Mouse (Mus musculus) embryo, embryonic 11.5 days (tissue): ENCODE measurements around the gene Lrrc27.

Experiments
- DNase-seq: peaks from one replicate; pipeline ENCODE4 v3.0.0-alpha.2; 2012; ENCODE audit warnings: low read depth, low spot score

Gene Lrrc27

DNA sequence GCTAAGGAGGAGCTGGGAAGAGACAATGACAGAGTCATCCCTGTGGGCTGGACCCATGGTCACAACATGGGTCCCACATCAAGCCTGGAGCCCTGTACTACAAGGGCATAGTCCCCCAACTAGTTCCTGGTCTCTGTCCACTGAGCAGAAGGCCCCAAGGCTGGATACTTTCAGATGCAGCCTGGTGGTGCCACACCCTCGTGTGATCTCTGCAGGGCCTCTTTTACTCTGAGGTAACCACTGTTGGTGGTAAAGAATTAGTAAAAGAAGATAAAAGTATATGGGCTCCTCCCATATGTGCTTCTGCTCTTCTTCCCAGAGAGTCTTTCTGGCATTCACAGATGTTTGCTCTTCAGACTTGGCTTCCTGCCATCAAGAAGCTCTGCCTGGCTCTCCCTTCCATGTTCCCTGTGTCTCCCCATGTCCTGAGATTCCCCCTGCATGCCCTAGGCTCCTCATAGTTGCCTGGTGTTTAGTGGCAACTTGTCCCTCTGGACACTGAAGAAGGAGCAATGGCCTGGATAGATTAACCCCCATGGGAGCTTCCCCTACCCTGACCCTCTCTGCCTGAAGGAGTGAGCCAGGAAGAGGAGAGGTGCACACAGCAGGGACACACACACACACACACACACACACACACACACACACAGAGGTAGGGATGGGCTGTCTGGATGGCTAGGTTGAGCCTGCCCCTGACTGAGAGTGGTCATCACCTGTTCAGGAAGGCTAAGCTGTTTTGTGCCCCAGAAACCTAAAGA is 60.0 kb downstream of the Lrrc27 start:
- DNase-seq, result no peak

DNA sequence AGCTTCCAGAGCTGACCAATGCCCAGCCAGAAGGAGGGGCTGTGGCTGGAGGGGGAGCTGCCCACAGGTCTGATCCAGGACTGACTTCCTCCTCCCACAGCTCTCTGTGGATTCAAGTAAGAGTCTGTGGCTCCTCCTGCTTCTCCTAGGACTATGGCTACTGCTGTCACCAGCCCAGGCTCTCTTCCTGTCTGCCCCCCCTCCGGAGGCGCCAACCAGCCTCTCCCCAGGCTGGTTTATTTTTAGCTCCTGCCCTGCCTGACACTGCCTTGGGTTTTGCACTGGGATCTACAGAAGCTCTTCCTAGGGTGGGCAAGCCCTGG is 60.6 kb downstream of the Lrrc27 start:
- no peak for DNase-seq

DNA sequence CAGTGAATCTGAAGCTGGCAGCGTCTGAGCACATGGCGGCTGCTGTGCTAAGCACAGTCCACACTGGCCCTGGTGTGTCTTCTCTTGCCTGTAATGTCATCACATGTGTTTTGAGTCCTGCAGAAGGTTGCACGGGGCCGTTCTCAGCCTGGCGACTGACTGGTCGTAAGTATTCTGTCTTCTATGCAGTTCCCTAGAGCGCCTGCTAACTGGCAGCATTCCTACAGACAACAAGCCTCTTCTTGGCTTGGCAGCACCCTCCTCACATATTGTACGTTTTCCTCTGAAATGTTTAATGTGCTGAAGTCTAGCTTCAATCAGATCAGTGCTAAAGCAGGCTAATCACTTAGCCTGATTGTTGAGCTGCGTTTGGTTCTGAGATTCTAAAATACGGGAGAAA is 62.8 kb downstream of the Lrrc27 start:
- DNase-seq, result no peak

- DNase-seq, result no peak
Observed at GRCm38 (mm10) chr7:139276150-139276549, 63.4 kb downstream of the Lrrc27 start.

DNA sequence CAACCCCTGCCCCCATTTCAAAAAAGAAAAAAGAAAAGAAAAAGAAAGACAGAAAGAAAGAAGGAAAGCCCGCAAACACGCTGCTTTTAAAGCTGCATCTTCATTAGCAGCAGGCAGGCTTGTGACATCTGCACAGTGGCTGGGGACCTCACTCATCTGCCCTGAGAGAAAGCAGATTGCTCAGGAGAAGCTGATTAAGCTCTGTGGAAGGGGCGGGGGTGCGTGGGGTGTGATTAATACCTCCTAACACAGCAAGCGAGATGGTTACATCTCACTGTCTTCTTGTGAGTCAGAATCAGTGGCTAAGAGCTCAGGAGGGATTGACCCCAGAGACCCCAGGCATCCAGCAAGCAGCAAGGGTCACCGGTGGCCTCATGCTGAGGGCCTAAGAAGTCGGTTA is 64.7 kb downstream of the Lrrc27 start:
- DNase-seq, result no peak

DNA sequence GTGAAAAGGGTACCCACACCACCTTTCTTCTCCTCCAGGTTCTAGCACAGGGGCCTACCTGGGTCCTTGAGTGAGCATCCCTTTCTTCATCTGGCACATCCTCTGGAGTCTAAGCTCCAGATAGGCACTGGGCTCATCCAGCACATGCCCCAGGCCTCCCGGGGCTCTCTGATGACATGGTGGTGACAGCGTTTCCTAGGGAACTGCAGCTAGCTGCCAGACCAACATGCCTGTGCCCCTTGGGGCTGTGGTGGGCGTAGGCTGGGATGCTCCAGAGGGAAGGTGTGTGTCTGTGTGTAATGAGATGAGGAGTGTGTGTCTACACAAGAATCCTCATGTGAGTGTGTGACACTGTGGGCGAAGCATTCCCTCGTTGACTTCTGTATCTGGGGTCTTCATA is 66.8 kb downstream of the Lrrc27 start:
- no peak for DNase-seq

- DNase-seq, result no peak
Observed at GRCm38 (mm10) chr7:139280044-139280443, 67.3 kb downstream of the Lrrc27 start.

DNA sequence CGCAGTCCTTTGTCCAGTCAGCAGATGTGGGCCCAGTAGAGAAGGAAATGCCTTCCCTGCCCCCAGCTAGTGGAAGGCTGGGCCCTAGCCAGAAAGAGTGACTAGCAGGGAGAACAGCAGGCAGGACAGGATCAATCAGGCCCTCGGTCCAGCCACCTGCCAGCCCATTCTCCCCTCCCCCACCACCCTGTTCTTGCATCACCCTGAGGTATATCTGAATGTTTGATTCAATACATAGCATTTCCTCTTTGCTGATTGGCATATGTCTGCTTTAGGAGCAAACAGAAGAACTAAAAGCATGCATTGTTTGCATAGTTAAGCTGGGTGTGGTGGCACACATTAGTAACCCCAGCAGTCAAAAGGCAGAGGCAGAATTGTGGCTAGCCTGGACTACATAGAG is 68.4 kb downstream of the Lrrc27 start:
- no peak for DNase-seq

DNA sequence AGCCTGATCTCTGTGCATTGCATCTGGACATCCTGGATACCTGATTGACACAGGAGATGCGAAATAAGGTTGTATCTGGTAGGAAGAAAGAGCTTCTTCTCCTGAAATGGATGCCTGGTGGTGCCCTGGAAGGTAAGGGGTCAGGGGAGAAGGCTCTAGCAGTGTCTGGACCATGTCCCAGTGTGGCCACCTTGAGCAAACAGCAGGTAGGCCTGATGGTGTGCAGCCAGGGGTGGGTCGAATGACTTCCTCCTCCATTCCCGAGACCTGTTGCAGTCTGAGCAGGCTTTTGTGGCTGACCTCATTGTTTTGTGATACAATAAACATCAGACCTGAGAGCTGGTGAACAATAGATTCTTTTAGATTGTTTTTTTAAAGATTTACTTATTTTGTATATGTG is 69.2 kb downstream of the Lrrc27 start:
- no peak for DNase-seq

DNA sequence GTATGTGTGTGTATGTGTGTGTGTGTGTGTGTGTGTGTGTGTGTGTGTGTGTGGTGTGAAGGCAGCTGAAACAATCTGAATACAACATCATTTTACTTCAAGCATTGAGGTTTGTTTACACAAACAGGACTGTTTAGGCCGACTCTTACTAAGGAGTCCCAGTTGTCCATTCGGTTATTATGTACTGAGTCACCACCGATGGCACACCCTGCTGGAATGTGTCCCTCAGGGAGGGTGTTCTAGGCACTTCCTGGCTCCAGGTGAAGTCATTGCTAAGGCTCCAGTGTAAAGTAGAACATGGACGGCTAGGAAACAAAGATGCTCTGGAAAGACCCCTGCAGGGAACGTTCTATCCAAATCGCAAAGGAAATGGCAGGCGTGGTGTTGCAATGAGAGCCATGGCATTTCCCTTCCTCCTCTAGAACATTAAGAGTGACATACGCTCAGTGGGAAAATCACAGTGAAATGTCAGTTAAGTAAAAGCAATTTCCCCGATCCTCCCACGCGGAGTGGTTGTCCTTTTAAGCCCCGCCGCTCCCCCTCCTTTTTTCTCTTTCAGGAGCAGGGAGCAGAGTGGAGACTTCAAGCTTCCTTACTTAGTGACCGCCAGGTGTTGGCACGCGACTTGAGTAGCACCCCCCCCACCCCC is 72.6 kb downstream of the Lrrc27 start:
- DNase-seq, result no peak

GRCm38 (mm10) chr7:139288540-139288939 is 75.8 kb downstream of the Lrrc27 start:
- no peak for DNase-seq
